Mouse (Mus musculus): ENCODE measurements around the gene Eva1c. TPM values are rescaled to one million over a fixed set of nuclear protein-coding genes. Genes with fewer than 3 reads are reported as not detected.

The Eva1c gene
- polyA plus RNA-seq, 1 experiment from 2014 or later: 0.72 TPM

DNA sequence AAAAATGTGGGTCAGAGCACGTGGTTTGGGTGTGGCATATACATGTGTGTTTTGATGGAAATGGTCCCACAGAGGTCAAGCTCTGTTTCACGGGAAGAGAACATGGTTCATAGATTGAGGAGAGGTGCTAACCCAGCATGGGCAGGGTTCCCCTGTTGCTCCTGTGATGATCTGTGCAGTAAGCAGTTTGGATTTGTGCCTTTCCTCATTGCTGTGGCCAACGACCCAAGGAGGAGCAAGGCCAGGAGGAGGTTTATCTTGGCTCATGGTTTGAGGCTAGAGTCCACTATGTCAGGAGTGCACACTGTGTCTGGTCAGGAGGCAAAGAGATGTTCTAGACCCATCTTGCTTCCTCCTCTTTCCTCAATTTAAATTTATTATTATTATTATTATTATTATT, 36.5 kb downstream of the Eva1c start:
- no peaks in the 10 kb centered on the region for H3K36me3 ChIP-seq (ENCODE audit: control insufficient read depth, insufficient read depth, low read length)
- no peaks in the 10 kb centered on the region for H3K27me3 ChIP-seq (ENCODE audit: control insufficient read depth, insufficient read depth, low read length)
- H3K27ac ChIP-seq (ENCODE audit: low read length): no peak overlapping the region
- H3K9me3 ChIP-seq (ENCODE audit: control insufficient read depth, low read depth, low read length): no peaks in the 10 kb centered on the region
- no peak for ATAC-seq (ENCODE audit: insufficient number of reproducible peaks, insufficient read depth, low FRiP score, low read depth)
- H3K4me3 ChIP-seq (ENCODE audit: low read depth, low read length): no peak overlapping the region
- no peak overlapping the region for H3K4me2 ChIP-seq (replicated peaks; ENCODE audit: low read depth, low read length)
- WGBS: 63% methylated on average over 3 of the region's 3 CpGs
- H3K4me1 ChIP-seq (ENCODE audit: control insufficient read depth, insufficient read depth, low read length): no peaks in the 10 kb centered on the region
- H3K9ac ChIP-seq (replicated peaks; ENCODE audit: low read depth, low read length): no peak overlapping the region

DNA sequence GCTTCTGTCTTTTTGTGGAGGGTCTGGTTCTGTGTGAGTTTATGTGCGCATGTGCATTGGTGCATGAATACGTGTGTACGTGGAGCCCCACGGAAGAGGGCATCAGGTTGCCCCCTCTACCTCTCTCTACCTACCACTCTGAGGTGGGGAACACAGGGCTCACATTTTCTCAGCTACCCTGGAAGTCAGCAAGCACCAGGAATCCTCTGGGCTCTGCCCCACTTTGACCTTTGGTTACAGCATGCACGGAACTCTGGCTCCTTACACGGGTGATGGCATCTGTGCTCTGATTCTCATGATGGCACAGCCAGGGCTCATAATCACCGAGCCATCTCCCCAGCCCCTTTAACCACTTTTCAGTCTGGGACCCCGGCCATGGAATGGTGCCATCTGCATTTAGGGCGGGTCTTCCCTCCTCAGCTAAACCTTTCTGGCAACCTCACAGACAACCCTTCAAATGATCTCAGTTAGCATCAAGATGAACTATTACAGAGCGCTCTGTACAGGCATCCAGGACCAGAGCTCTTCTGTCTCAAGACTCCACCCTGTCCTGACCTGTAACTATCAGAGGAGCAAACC, 37.0 kb downstream of the Eva1c start:
- no peaks in the 10 kb centered on the region for H3K27me3 ChIP-seq (ENCODE audit: control insufficient read depth, insufficient read depth, low read length)
- no peaks in the 10 kb centered on the region for H3K36me3 ChIP-seq (ENCODE audit: control insufficient read depth, insufficient read depth, low read length)
- no peak overlapping the region for H3K4me3 ChIP-seq (ENCODE audit: low read depth, low read length)
- H3K27ac ChIP-seq (ENCODE audit: low read length): no peak overlapping the region
- H3K4me1 ChIP-seq (ENCODE audit: control insufficient read depth, insufficient read depth, low read length): no peaks in the 10 kb centered on the region
- H3K9ac ChIP-seq (replicated peaks; ENCODE audit: low read depth, low read length): no peak overlapping the region
- 85% methylated on average over 10 of the region's 10 CpGs for WGBS
- no peak for ATAC-seq (ENCODE audit: insufficient number of reproducible peaks, insufficient read depth, low FRiP score, low read depth)
- H3K9me3 ChIP-seq (ENCODE audit: control insufficient read depth, low read depth, low read length): no peaks in the 10 kb centered on the region
- H3K4me2 ChIP-seq (replicated peaks; ENCODE audit: low read depth, low read length): no peak overlapping the region

DNA sequence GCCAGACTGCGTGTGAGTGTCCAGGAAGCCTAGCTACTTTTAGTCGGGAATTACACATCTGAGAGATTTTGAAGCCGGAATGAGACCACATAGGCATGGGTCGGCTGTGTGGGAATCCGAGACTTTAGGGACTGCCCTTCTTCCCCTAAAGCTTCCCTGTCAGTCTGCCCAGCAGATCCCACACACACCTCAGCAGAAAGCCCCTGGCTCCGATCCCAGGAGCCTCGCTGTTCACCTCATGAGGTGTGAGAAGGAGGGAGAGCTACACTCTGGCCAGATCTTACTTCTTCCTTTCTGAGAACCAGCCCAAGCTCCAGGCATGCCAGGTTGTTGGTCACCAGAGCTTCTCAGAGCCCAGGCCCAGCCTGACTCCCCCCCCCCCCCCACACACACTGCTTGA, 38.2 kb downstream of the Eva1c start:
- no peak overlapping the region for H3K4me2 ChIP-seq (replicated peaks; ENCODE audit: low read depth, low read length)
- H3K4me3 ChIP-seq (ENCODE audit: low read depth, low read length): no peak overlapping the region
- H3K27me3 ChIP-seq (ENCODE audit: control insufficient read depth, insufficient read depth, low read length): no peaks in the 10 kb centered on the region
- no peaks in the 10 kb centered on the region for H3K36me3 ChIP-seq (ENCODE audit: control insufficient read depth, insufficient read depth, low read length)
- H3K27ac ChIP-seq (ENCODE audit: low read length): no peak overlapping the region
- no peak overlapping the region for H3K9ac ChIP-seq (replicated peaks; ENCODE audit: low read depth, low read length)
- 41% methylated on average over 7 of the region's 7 CpGs for WGBS
- no peaks in the 10 kb centered on the region for H3K4me1 ChIP-seq (ENCODE audit: control insufficient read depth, insufficient read depth, low read length)
- H3K9me3 ChIP-seq (ENCODE audit: control insufficient read depth, low read depth, low read length): no peaks in the 10 kb centered on the region
- ATAC-seq (ENCODE audit: insufficient number of reproducible peaks, insufficient read depth, low FRiP score, low read depth): no peak

DNA sequence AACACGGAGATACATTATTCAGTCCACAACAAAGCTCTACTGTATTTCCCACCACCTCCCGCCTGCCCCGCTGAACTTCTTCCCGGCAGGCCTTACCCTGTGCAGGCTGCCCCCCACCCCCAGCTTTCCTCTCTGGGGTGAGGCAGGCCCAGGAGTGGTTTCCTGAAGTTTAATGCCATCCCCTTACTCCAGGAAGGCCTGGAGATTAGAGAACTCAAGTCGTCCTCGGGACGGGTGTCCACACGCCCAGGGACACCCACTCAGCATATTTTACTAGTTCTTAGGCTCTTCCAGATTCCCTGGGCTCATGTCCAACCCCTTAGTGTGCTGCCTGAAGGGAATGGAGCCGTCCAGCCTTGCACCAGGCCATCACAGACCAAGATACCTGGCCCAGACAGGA, 39.1 kb downstream of the Eva1c start:
- Histone ChIP-seq H3K27ac (ENCODE audit: low read length) (no peak overlapping the region), H3K9ac (replicated peaks; ENCODE audit: low read depth, low read length) (no peak overlapping the region), H3K4me1 (ENCODE audit: control insufficient read depth, insufficient read depth, low read length) (no peaks in the 10 kb centered on the region), H3K27me3 (ENCODE audit: control insufficient read depth, insufficient read depth, low read length) (no peaks in the 10 kb centered on the region), H3K4me2 (replicated peaks; ENCODE audit: low read depth, low read length) (no peak overlapping the region), H3K36me3 (ENCODE audit: control insufficient read depth, insufficient read depth, low read length) (no peaks in the 10 kb centered on the region), H3K4me3 (ENCODE audit: low read depth, low read length) (no peak overlapping the region), H3K9me3 (ENCODE audit: control insufficient read depth, low read depth, low read length) (no peaks in the 10 kb centered on the region)
- 57% methylated on average over 9 of the region's 9 CpGs for WGBS
- no peak for ATAC-seq (ENCODE audit: insufficient number of reproducible peaks, insufficient read depth, low FRiP score, low read depth)

DNA sequence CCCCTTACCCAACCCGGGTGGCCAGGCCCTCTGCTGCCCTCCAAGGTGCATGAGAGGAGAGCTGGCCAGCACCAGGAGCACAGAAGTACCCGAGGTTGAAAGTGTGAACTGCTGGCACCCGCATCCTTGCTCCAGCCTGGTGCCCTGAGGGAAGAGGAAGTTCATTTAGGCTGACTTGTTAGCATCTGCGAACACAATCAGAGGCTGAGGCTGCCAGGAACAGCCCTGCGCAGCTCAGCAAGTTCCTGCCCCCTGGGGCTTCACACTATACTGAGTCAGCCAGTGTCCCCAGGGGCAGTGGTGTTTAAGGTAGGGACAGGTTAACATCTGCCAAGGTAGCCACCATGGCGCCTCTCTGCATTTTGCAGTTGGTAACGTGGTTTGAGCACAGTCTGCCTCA, 41.6 kb downstream of the Eva1c start:
- Histone ChIP-seq H3K4me1 (ENCODE audit: control insufficient read depth, insufficient read depth, low read length) (no peaks in the 10 kb centered on the region), H3K36me3 (ENCODE audit: control insufficient read depth, insufficient read depth, low read length) (no peaks in the 10 kb centered on the region), H3K27me3 (ENCODE audit: control insufficient read depth, insufficient read depth, low read length) (no peaks in the 10 kb centered on the region), H3K4me3 (ENCODE audit: low read depth, low read length) (no peak overlapping the region), H3K27ac (ENCODE audit: low read length) (no peak overlapping the region), H3K9ac (replicated peaks; ENCODE audit: low read depth, low read length) (no peak overlapping the region), H3K9me3 (ENCODE audit: control insufficient read depth, low read depth, low read length) (no peaks in the 10 kb centered on the region), H3K4me2 (replicated peaks; ENCODE audit: low read depth, low read length) (no peak overlapping the region)
- no peak for ATAC-seq (ENCODE audit: insufficient number of reproducible peaks, insufficient read depth, low FRiP score, low read depth)
- WGBS: 23% methylated on average over 7 of the region's 7 CpGs

DNA sequence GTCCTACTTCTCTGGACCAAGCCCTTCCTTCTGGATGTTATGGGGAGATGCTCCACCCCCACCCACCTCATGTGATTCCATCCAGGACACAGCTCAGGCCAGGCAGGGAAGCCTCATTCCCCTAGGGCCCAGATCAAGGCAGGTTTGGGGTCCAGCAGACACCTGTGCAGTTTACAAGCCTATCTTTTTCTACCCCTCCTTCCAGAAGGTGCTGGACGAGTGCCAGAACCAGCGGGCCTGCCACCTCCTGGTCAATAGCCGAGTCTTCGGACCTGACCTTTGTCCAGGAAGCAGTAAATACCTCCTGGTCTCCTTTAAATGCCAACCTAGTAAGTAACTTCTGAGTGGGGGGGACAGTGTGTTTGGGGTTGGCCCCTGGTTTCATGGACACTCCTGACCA, 42.8 kb downstream of the Eva1c start:
- no peaks in the 10 kb centered on the region for H3K9me3 ChIP-seq (ENCODE audit: control insufficient read depth, low read depth, low read length)
- no peaks in the 10 kb centered on the region for H3K4me1 ChIP-seq (ENCODE audit: control insufficient read depth, insufficient read depth, low read length)
- 64% methylated on average over 4 of the region's 4 CpGs for WGBS
- no peaks in the 10 kb centered on the region for H3K27me3 ChIP-seq (ENCODE audit: control insufficient read depth, insufficient read depth, low read length)
- H3K4me3 ChIP-seq (ENCODE audit: low read depth, low read length): no peak overlapping the region
- H3K36me3 ChIP-seq (ENCODE audit: control insufficient read depth, insufficient read depth, low read length): no peaks in the 10 kb centered on the region
- ATAC-seq (ENCODE audit: insufficient number of reproducible peaks, insufficient read depth, low FRiP score, low read depth): no peak
- no peak overlapping the region for H3K9ac ChIP-seq (replicated peaks; ENCODE audit: low read depth, low read length)
- no peak overlapping the region for H3K27ac ChIP-seq (ENCODE audit: low read length)
- H3K4me2 ChIP-seq (replicated peaks; ENCODE audit: low read depth, low read length): no peak overlapping the region

DNA sequence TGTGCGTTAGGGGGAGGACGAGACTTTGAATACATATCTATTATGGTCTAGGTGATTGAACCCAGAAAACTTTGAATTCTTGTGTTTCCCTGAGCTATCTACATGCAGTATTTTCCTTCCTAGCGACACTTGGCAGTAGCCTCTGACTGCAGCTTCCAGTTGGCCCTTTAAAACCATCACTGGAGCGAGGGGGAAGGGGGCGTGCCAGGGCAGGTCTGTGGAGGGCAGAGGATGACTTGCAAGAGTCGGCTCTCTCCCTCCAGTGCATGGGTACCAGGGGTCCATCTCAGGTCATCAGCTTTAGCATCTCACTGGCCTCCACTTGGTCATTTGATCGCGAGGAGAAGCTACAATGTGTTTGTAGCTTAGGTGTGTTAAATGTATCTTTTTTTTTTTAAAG, 46.4 kb downstream of the Eva1c start:
- no peak overlapping the region for H3K9ac ChIP-seq (replicated peaks; ENCODE audit: low read depth, low read length)
- no peaks in the 10 kb centered on the region for H3K4me1 ChIP-seq (ENCODE audit: control insufficient read depth, insufficient read depth, low read length)
- no peak overlapping the region for H3K4me2 ChIP-seq (replicated peaks; ENCODE audit: low read depth, low read length)
- 68% methylated on average over 8 of the region's 8 CpGs for WGBS
- no peak for ATAC-seq (ENCODE audit: insufficient number of reproducible peaks, insufficient read depth, low FRiP score, low read depth)
- no peaks in the 10 kb centered on the region for H3K36me3 ChIP-seq (ENCODE audit: control insufficient read depth, insufficient read depth, low read length)
- H3K27me3 ChIP-seq (ENCODE audit: control insufficient read depth, insufficient read depth, low read length): no peaks in the 10 kb centered on the region
- no peak overlapping the region for H3K27ac ChIP-seq (ENCODE audit: low read length)
- no peak overlapping the region for H3K4me3 ChIP-seq (ENCODE audit: low read depth, low read length)
- H3K9me3 ChIP-seq (ENCODE audit: control insufficient read depth, low read depth, low read length): no peaks in the 10 kb centered on the region

DNA sequence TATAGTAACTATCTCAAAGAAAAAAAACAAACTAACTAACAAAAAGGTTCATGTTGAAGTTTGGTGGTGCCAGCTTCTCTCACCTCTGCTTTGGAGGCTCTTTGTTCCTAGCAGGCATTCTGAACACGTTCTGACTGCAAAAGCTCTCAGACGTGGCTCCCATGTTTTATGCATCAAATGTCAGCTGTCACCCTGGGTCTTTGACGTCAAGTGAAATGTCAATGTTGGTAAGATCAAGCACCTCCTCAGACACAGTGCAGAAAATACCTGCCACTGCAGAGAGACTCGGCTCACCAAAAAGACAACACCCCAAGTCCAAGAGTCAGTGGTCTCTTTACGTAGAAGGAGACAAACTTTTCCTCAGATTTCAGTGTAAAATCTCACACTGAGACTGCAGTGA, 48.0 kb downstream of the Eva1c start:
- no peak overlapping the region for H3K4me2 ChIP-seq (replicated peaks; ENCODE audit: low read depth, low read length)
- no peaks in the 10 kb centered on the region for H3K9me3 ChIP-seq (ENCODE audit: control insufficient read depth, low read depth, low read length)
- H3K4me3 ChIP-seq (ENCODE audit: low read depth, low read length): no peak overlapping the region
- WGBS: 66% methylated on average over 5 of the region's 5 CpGs
- no peaks in the 10 kb centered on the region for H3K36me3 ChIP-seq (ENCODE audit: control insufficient read depth, insufficient read depth, low read length)
- no peaks in the 10 kb centered on the region for H3K4me1 ChIP-seq (ENCODE audit: control insufficient read depth, insufficient read depth, low read length)
- no peak overlapping the region for H3K27ac ChIP-seq (ENCODE audit: low read length)
- ATAC-seq (ENCODE audit: insufficient number of reproducible peaks, insufficient read depth, low FRiP score, low read depth): no peak
- no peak overlapping the region for H3K9ac ChIP-seq (replicated peaks; ENCODE audit: low read depth, low read length)
- no peaks in the 10 kb centered on the region for H3K27me3 ChIP-seq (ENCODE audit: control insufficient read depth, insufficient read depth, low read length)

DNA sequence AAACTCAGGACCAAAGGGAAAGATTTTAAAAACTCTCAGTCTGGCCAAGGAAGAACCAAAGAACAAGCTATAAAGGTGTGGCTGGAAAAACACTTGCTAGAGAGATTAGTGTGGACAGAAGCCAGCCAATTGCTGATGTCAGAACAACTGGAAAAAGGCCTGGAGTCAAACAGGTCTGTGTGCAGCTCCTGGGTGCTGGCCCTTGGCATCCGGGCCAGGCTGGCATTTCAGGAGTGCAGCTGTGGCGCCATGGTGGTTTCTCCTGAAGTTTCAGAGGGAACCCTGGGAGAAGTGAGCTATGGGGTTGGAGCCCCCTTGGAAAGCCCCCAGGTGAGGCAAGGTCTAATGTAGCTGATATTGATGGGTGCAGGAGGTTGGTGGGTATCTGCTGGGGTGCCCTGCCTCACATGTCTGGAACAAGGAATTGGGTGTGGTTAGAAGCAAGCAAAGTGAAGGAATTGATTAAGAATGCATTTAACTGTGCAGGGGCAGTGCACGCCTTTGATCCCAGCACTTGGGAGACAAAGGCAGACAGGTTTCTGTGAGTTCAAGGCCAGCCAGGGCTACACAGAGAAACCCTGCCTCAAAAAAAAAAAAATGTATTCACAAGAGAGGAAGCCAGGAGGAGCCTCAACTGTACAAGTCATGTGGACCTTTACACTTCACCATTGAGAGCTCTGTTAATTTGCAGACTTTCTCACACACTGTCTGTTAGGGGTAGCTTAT, 51.8 kb downstream of the Eva1c start:
- Histone ChIP-seq H3K36me3 (ENCODE audit: control insufficient read depth, insufficient read depth, low read length) (no peaks in the 10 kb centered on the region), H3K9ac (replicated peaks; ENCODE audit: low read depth, low read length) (no peak overlapping the region), H3K4me2 (replicated peaks; ENCODE audit: low read depth, low read length) (no peak overlapping the region), H3K27me3 (ENCODE audit: control insufficient read depth, insufficient read depth, low read length) (no peaks in the 10 kb centered on the region), H3K9me3 (ENCODE audit: control insufficient read depth, low read depth, low read length) (no peaks in the 10 kb centered on the region), H3K27ac (ENCODE audit: low read length) (no peak overlapping the region), H3K4me1 (ENCODE audit: control insufficient read depth, insufficient read depth, low read length) (no peaks in the 10 kb centered on the region), H3K4me3 (ENCODE audit: low read depth, low read length) (no peak overlapping the region)
- 87% methylated on average over 3 of the region's 3 CpGs for WGBS
- ATAC-seq (ENCODE audit: insufficient number of reproducible peaks, insufficient read depth, low FRiP score, low read depth): no peak

Data from stomach, embryonic 14.5 days (tissue).